Mouse (Mus musculus) liver, embryonic 14.5 days (tissue): ENCODE data around the gene Cby3. TPM values are rescaled to one million over a fixed set of nuclear protein-coding genes. Genes with fewer than 3 reads are reported as not detected.

Experiments
- ATAC-seq: fragments of 200-750 bp; cut with Nextera tagmentation; 2 replicates; pipeline ENCODE4 v1.8.0; 2017; ENCODE audit warnings: moderate number of reproducible peaks, mild to moderate bottlenecking, moderate library complexity; ENCODE audit not compliant: insufficient read depth
- DNase-seq, 3 experiments: peaks; one replicate each; pipeline ENCODE4 v3.0.0-alpha.2; 2012 to 2013; ENCODE audit warnings: low read depth in 3 of 3, low spot score in 3 of 3
- H3K27ac ChIP-seq: fragments of 300-500 bp; sonication (generic); 2 replicates; pipeline ENCODE4 v1.5.1; 2014; ENCODE audit warnings: moderate library complexity, mild to moderate bottlenecking, control low read depth, inconsistent platforms
- H3K27me3 ChIP-seq: fragments of 300-500 bp; sonication (generic); 2 replicates; pipeline ENCODE4 v1.6.1; 2014; ENCODE audit warnings: mild to moderate bottlenecking, low read length, moderate library complexity; ENCODE audit not compliant: control insufficient read depth, insufficient read depth
- H3K36me3 ChIP-seq: fragments of 300-500 bp; sonication (generic); replicated peaks from 2 replicates; pipeline ENCODE4 v1.6.1; 2014; ENCODE audit warnings: low read depth; ENCODE audit not compliant: control insufficient read depth, insufficient read depth
- H3K4me1 ChIP-seq, 2 experiments: fragments of 200-500 bp in 1 of 2; fragments of 300-500 bp in 1 of 2; sonication (generic) in 1 of 2; replicated peaks; 2 replicates each; pipeline ENCODE4 v1.6.1; 2012 to 2014; ENCODE audit warnings: antibody characterized with exemption in 1 of 2, inconsistent platforms in 1 of 2, low read length in 1 of 2; ENCODE audit not compliant: control insufficient read depth in 2 of 2, insufficient read depth in 2 of 2
- H3K4me2 ChIP-seq: fragments of 300-500 bp; sonication (generic); 2 replicates; pipeline ENCODE4 v1.6.1; 2014; ENCODE audit warnings: low read depth, mild to moderate bottlenecking, control low read depth, moderate library complexity
- H3K4me3 ChIP-seq, 2 experiments: fragments of 200-500 bp in 1 of 2; fragments of 300-500 bp in 1 of 2; sonication (generic) in 1 of 2; 2 replicates each; pipeline ENCODE4 v1.5.1; 2012 to 2014; ENCODE audit warnings: low read depth in 2 of 2, low read length in 2 of 2, mild to moderate bottlenecking in 2 of 2, control low read depth in 1 of 2, inconsistent platforms in 1 of 2, moderate library complexity in 1 of 2; ENCODE audit not compliant: insufficient read depth in 1 of 2
- H3K9ac ChIP-seq: fragments of 300-500 bp; sonication (generic); replicated peaks from 2 replicates; pipeline ENCODE4 v1.6.1; 2014; ENCODE audit warnings: mild to moderate bottlenecking, control low read depth, moderate library complexity
- H3K9me3 ChIP-seq: fragments of 300-500 bp; sonication (generic); 2 replicates; pipeline ENCODE4 v1.6.1; 2016; ENCODE audit warnings: low read length, mixed read lengths; ENCODE audit not compliant: control insufficient read depth
- CTCF ChIP-seq: IDR thresholded peaks from 2 replicates; pipeline ENCODE4 v1.5.1; 2016; ENCODE audit warnings: antibody characterized with exemption, low read depth, control low read depth
- EP300 ChIP-seq: IDR thresholded peaks from 2 replicates; pipeline ENCODE4 v1.6.1; 2016; ENCODE audit warnings: antibody characterized with exemption, low read depth
- WGBS: fragments of 180-500 bp; shearing (Covaris S2); extraction: QIAGEN DNeasy Blood & Tissue Kit; methylation state at CpG from one replicate; pipeline ENCODE4 v1.1.7; 2014; ENCODE audit not compliant: insufficient replicate concordance; 5-methylcytosine and 5-hydroxymethylcytosine counted together
- polyA plus RNA-seq, 2 experiments: library from polyadenylated mRNA; depleted of rRNA in 1 of 2; stranded (reverse) in 1 of 2; unstranded in 1 of 2; fragments of >200 nt; fragmentation: Nextera tagmentation in 1 of 2; extraction: Ambion mirVana in 1 of 2; gene quantifications; 2 replicates each; pipeline versions ENCODE4 v1.2.1 to v1.2.3; 2012 to 2014

Gene Cby3
- polyA plus RNA-seq, 2 experiments = not detected

- no peaks in the 10 kb centered on the region for H3K9me3 ChIP-seq
- H3K27ac ChIP-seq = peak within 1 kb of the TSS; percentile 97
- peaks cover 18% of the 10 kb centered on the region for H3K36me3 ChIP-seq
- peak within 1 kb of the TSS; percentile 91 for H3K9ac ChIP-seq
- peaks cover 16 to 17% of the 10 kb centered on the region in 2 experiments for H3K4me1 ChIP-seq
- no peaks in the 10 kb centered on the region for H3K27me3 ChIP-seq
- H3K4me3 ChIP-seq = peak within 1 kb of the TSS; percentile 69 to 83
- peak; percentile 83 for ATAC-seq
- WGBS = under 1% methylated on average over 76 of the region's 76 CpGs
- peak; percentile 94 to 97 (median 95) for DNase-seq
- TF ChIP-seq EP300 (0 out of 2 replicates have a peak, but pooled peaks have one; percentile 13), CTCF (no peak)
- H3K4me2 ChIP-seq = peak within 1 kb of the TSS; percentile 95
Measured at GRCm38 (mm10) chr11:50376911-50377891, 22.9 kb downstream of the Cby3 start, which contains the start of gene Hnrnph1. Hnrnph1 (plus strand) TSS chr11:50376990.

GRCm38 (mm10) chr11:50377892-50378684, 23.8 kb downstream of the Cby3 start:
- Histone ChIP-seq H3K9me3 (no peaks in the 10 kb centered on the region), H3K27me3 (no peaks in the 10 kb centered on the region), H3K4me1 (peaks cover 16 to 17% of the 10 kb centered on the region in 2 experiments), H3K27ac (peak overlapping the region; percentile 97), H3K9ac (peak overlapping the region; percentile 84), H3K36me3 (peaks cover 26% of the 10 kb centered on the region), H3K4me2 (peak overlapping the region; percentile 95), H3K4me3 (peak overlapping the region; percentile 69 to 83)
- peak; percentile 63 to 68 (median 67) for DNase-seq
- under 1% methylated on average over 66 of the region's 71 CpGs for WGBS
- no peak; the same call in 1 of the 2 replicates for TF ChIP-seq EP300
- TF ChIP-seq CTCF = peak; percentile 68
- peak; percentile 69 for ATAC-seq

- Histone ChIP-seq H3K4me2 (peak overlapping the region; percentile 95), H3K27ac (no peak overlapping the region), H3K36me3 (peaks cover 31% of the 10 kb centered on the region), H3K27me3 (no peaks in the 10 kb centered on the region), H3K9ac (peak overlapping the region; percentile 84), H3K9me3 (no peaks in the 10 kb centered on the region), H3K4me1 (peaks cover 16 to 17% of the 10 kb centered on the region in 2 experiments), H3K4me3 (peak overlapping the region; percentile 69 to 83)
- ATAC-seq (no peak), DNase-seq (no peak)
- TF ChIP-seq CTCF = no peak
- no peak for TF ChIP-seq EP300
- 49% methylated on average over 12 of the region's 12 CpGs for WGBS
Measured at GRCm38 (mm10) chr11:50379023-50379752, 24.9 kb downstream of the Cby3 start.

- Histone ChIP-seq H3K36me3 (peaks cover 45% of the 10 kb centered on the region), H3K27ac (no peak overlapping the region), H3K4me3 (no peak overlapping the region), H3K9me3 (no peaks in the 10 kb centered on the region), H3K9ac (no peak overlapping the region), H3K27me3 (no peaks in the 10 kb centered on the region), H3K4me2 (peak overlapping the region; percentile 23), H3K4me1 (peaks cover 10 to 13% of the 10 kb centered on the region in 2 experiments)
- TF ChIP-seq EP300 (no peak), CTCF (no peak)
- WGBS = 72% methylated on average over 4 of the region's 4 CpGs
- no peak for DNase-seq
- ATAC-seq = no peak
Measured at GRCm38 (mm10) chr11:50381311-50381710, 27.0 kb downstream of the Cby3 start.
